In the genomic region with DNA sequence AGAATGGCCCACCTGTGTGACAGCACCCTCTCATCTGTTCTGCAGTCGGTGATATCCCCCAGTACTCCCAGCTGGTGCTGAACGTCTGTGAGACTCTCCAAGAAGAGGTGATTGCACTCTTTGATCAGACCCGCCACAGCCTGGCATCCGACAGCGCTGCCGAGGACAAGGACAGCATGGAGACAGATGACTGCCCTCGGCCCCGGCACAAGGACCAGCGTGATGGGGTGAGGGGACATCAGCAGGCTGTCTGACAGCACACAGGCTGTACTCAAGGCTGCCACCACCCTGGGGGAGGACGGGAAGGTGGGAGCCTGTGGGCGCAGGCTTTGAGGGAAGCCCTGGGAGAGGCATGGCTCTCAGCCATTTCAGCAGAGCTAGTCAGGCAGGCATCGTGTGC, we compare ENCODE assay signal across 20 mouse cellular contexts. TPM values are rescaled to one million over a fixed set of nuclear protein-coding genes. Genes with fewer than 3 reads are reported as not detected.
DNase-seq lines count a peak whose midpoint lies in the region; ATAC-seq lines count a peak whose summit lies in the region.
"Had no signal": no experiment of that assay in that cellular context is flagged by ENCODE, and none has a peak within 500 bp of the region (broad histone marks: within the 10 kb centered on the region; RNA-seq: fewer than 3 reads in every experiment).

No protein-coding gene starts in this region.

- H3K27ac ChIP-seq in heart, embryonic 15.5 days: no peak overlapping the region
- no peak overlapping the region for H3K27ac ChIP-seq in midbrain, embryonic 15.5 days
- H3K27ac ChIP-seq: limb, embryonic 13.5 days; liver, embryonic 15.5 days; midbrain, embryonic 10.5 days; neural tube, embryonic 13.5 days; stomach, postnatal 0 days had no signal

- no peak overlapping the region for H3K4me2 ChIP-seq in heart, embryonic 15.5 days
- H3K4me2 ChIP-seq in midbrain, embryonic 15.5 days: no peak overlapping the region
- H3K4me2 ChIP-seq: limb, embryonic 13.5 days; liver, embryonic 15.5 days; neural tube, embryonic 13.5 days had no signal

- 58% methylated on average over 12 of the region's 12 CpGs for WGBS in heart, embryonic 15.5 days
- 89% methylated on average over 12 of the region's 12 CpGs for WGBS in midbrain, embryonic 15.5 days

- intact Hi-C loops in heart, postnatal 10 days (cut with DNase I): no loop called here

- H3K9me3 ChIP-seq in heart, embryonic 15.5 days (replicated peaks): no peaks in the 10 kb centered on the region
- H3K9me3 ChIP-seq in midbrain, embryonic 15.5 days: no peaks in the 10 kb centered on the region
- H3K9me3 ChIP-seq: limb, embryonic 13.5 days; liver, embryonic 15.5 days; midbrain, embryonic 10.5 days; neural tube, embryonic 13.5 days had no signal

- ATAC-seq in heart, embryonic 15.5 days (replicated peaks; ENCODE audit: insufficient number of reproducible peaks, insufficient read depth, low FRiP score, low read depth): 0 out of 2 replicates have a peak, but pooled peaks have one; percentile 56
- no peak for ATAC-seq in midbrain, embryonic 15.5 days (replicated peaks)

- no peaks in the 10 kb centered on the region for H3K27me3 ChIP-seq in heart, embryonic 15.5 days
- no peaks in the 10 kb centered on the region for H3K27me3 ChIP-seq in midbrain, embryonic 15.5 days (replicated peaks)
- H3K27me3 ChIP-seq: limb, embryonic 13.5 days; liver, embryonic 15.5 days; neural tube, embryonic 13.5 days had no signal

- peaks cover 86% of the 10 kb centered on the region for H3K36me3 ChIP-seq in heart, embryonic 15.5 days
- H3K36me3 ChIP-seq in midbrain, embryonic 15.5 days (replicated peaks): peaks cover 69% of the 10 kb centered on the region

- no peaks in the 10 kb centered on the region for H3K4me1 ChIP-seq in heart, embryonic 15.5 days (replicated peaks)
- H3K4me1 ChIP-seq in midbrain, embryonic 15.5 days: no peaks in the 10 kb centered on the region
- H3K4me1 ChIP-seq: limb, embryonic 13.5 days; liver, embryonic 15.5 days; midbrain, embryonic 10.5 days; neural tube, embryonic 13.5 days had no signal

- no peak overlapping the region for H3K9ac ChIP-seq in heart, embryonic 15.5 days
- H3K9ac ChIP-seq in midbrain, embryonic 15.5 days: no peak overlapping the region
- H3K9ac ChIP-seq: limb, embryonic 13.5 days; liver, embryonic 15.5 days; neural tube, embryonic 13.5 days had no signal

- peak; percentile 25 for DNase-seq in cerebellum, adult 8-10 months
- no peak for DNase-seq in cerebellum, postnatal 4 days (ENCODE audit: low spot score in 2 of 2)
- DNase-seq in heart, postnatal 10 days: no peak
- peak; percentile 6 for DNase-seq in CD4-positive helper T cell, adult 2 months (ENCODE audit: low read depth, low spot score)
- peak; percentile 92 for DNase-seq in adrenal gland, postnatal 14 days
- DNase-seq in urinary bladder, postnatal 14 days (ENCODE audit: low spot score): no peak
- DNase-seq: gastrocnemius, postnatal 25 days; kidney, adult 18-20 months; kidney, postnatal 10 days; layer of hippocampus, adult 9-11 months; lung, postnatal 36 days; right cerebral cortex, postnatal 14 days; thymus, postnatal 36 days had no signal

- no peak overlapping the region for H3K4me3 ChIP-seq in heart, embryonic 15.5 days
- no peak overlapping the region for H3K4me3 ChIP-seq in midbrain, embryonic 15.5 days
- H3K4me3 ChIP-seq: limb, embryonic 13.5 days; liver, embryonic 15.5 days; midbrain, embryonic 10.5 days; neural tube, embryonic 13.5 days had no signal

RNA-seq across cellular contexts. Expression of a gene that starts 22.0 kb away (rescaled TPM):
- polyA plus RNA-seq in heart, embryonic 15.5 days (2015; fragmentation: Nextera tagmentation; extraction: Ambion mirVana): 105 and 140 TPM in 2 replicates
- 10 to 100 TPM; 62.0 to 69.5 TPM for total RNA-seq in heart, postnatal 10 days (2021)
- 73.2 and 80.6 TPM in 2 replicates for total RNA-seq in adrenal gland, postnatal 14 days (2021)
- 214 and 219 TPM in 2 replicates for polyA plus RNA-seq in midbrain, embryonic 15.5 days (2015; fragmentation: Nextera tagmentation; extraction: Ambion mirVana)

RNA-seq across cellular contexts. Expression of a gene that starts 26.9 kb away (rescaled TPM):
- polyA plus RNA-seq in heart, embryonic 15.5 days (2015; fragmentation: Nextera tagmentation; extraction: Ambion mirVana): 32.6 and 35.5 TPM in 2 replicates
- 10 to 100 TPM; 70.5 to 78.0 TPM for total RNA-seq in heart, postnatal 10 days (2021)
- total RNA-seq in adrenal gland, postnatal 14 days (2021): 87.9 and 89.3 TPM in 2 replicates
- polyA plus RNA-seq in midbrain, embryonic 15.5 days (2015; fragmentation: Nextera tagmentation; extraction: Ambion mirVana): 33.9 and 34.9 TPM in 2 replicates

RNA-seq across cellular contexts. Expression of a gene that starts 51.0 kb away (rescaled TPM):
- polyA plus RNA-seq in heart, embryonic 15.5 days (2015; fragmentation: Nextera tagmentation; extraction: Ambion mirVana): 15.8 and 23.4 TPM in 2 replicates
- 10 to 100 TPM; 25.1 to 26.6 TPM for total RNA-seq in heart, postnatal 10 days (2021)
- total RNA-seq in adrenal gland, postnatal 14 days (2021): 38.2 and 40.5 TPM in 2 replicates
- polyA plus RNA-seq in midbrain, embryonic 15.5 days (2015; fragmentation: Nextera tagmentation; extraction: Ambion mirVana): 22.6 and 22.7 TPM in 2 replicates

RNA-seq across cellular contexts. Expression of a gene that starts 51.0 kb away (rescaled TPM):
- 26.9 and 32.0 TPM in 2 replicates for polyA plus RNA-seq in heart, embryonic 15.5 days (2015; fragmentation: Nextera tagmentation; extraction: Ambion mirVana)
- 10 to 100 TPM; 25.9 to 28.6 TPM for total RNA-seq in heart, postnatal 10 days (2021)
- 46.2 and 48.1 TPM in 2 replicates for total RNA-seq in adrenal gland, postnatal 14 days (2021)
- polyA plus RNA-seq in midbrain, embryonic 15.5 days (2015; fragmentation: Nextera tagmentation; extraction: Ambion mirVana): 40.7 TPM in 2 replicates

RNA-seq across cellular contexts. Expression of a gene that starts 54.9 kb away (rescaled TPM):
- polyA plus RNA-seq in heart, embryonic 15.5 days (2015; fragmentation: Nextera tagmentation; extraction: Ambion mirVana): 19.5 and 25.2 TPM in 2 replicates
- total RNA-seq in heart, postnatal 10 days (2021): 10 to 100 TPM; 11.6 to 14.7 TPM
- total RNA-seq in adrenal gland, postnatal 14 days (2021): 18.7 and 19.5 TPM in 2 replicates
- polyA plus RNA-seq in midbrain, embryonic 15.5 days (2015; fragmentation: Nextera tagmentation; extraction: Ambion mirVana): 66.8 and 69.9 TPM in 2 replicates

Comparison
In these comparisons a context has a peak if more than half of its experiments do, and no peak if none do; other contexts are left out.
1. DNase-seq: peak in cerebellum, adult 8-10 months (single experiment), CD4-positive helper T cell, adult 2 months (single experiment) and adrenal gland, postnatal 14 days (single experiment); none in cerebellum, postnatal 4 days (0 of 2), heart, postnatal 10 days (0 of 2) and urinary bladder, postnatal 14 days (single experiment).